Mouse (Mus musculus) kidney, adult 2 months (tissue): Measurements from ENCODE around the gene Ankrd11.

Experiments
- CTCF ChIP-seq: fragments of 200-500 bp; conservative IDR thresholded peaks from 2 replicates; pipeline ENCODE4 v1.5.1; 2011; ENCODE audit warnings: low read depth, mild to moderate bottlenecking, control low read depth, low read length, moderate library complexity, mixed read lengths; ENCODE audit not compliant: insufficient read depth, insufficient read length
- POLR2A ChIP-seq: fragments of 200-500 bp; IDR thresholded peaks from one replicate; pipeline ENCODE4 v1.6.1; 2011; ENCODE audit warnings: low read depth, low read length, control low read depth

GRCm38 (mm10) chr8:122896317-122896716, 145.8 kb downstream of the Ankrd11 start:
- no peak for TF ChIP-seq CTCF
- no peak for TF ChIP-seq POLR2A
